Mouse (Mus musculus): ENCODE measurements around the gene Zfp169. TPM values are rescaled to one million over a fixed set of nuclear protein-coding genes. Genes with fewer than 3 reads are reported as not detected.

Zfp169 gene
- polyA plus RNA-seq (2012; rRNA removed): 37.2 and 42.5 TPM in 2 replicates

DNA sequence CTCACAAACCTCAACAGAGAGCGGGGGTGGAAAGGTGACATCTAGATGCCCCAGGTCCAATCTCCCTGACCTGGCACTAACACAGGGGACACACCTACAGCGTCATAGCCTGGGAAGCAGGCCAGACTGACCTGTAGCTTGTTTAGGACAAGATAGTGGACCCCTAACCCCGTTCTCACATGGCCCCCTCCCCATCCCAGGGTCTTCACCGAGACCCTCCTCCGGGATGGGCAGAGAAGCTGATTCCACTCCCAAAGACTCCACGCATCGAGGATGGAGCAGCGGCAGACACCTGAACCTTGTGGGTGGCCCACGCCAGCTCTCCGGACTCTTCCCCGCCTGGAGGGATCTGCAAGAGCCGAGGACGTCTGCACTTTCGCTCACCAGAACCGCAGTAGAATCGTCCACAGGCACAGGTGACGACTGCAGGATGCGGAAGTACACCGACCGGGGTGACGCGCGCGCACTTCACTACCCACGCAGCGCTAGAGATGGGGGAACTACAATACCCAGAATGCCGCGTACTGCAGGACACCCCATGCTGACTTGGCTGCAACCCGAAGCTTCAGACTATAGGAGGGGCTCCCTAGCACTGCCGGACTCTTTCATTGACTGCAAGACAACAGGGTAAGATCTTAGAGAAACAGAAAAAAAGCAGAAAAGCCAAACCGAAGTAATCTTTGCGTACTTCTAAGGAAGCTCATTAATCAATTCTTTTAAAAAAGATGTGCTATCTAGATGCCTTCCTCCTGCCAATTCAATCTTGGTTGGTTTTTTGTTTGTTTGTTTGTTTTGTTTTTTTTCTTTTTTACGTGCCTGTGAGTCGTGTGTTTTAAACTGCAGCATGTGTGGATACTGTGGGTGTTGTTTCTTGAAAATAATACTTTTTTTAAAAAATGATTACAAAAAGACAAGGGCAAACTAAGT, at the start of gene Zfp169, which contains the start of gene A830005F24Rik:
Gene Zfp169, minus strand, starts transcription at position 449 of the 927 bp plus-strand sequence.
Gene A830005F24Rik, plus strand, starts transcription at position 568 of the 927 bp plus-strand sequence.
- TF ChIP-seq POLR2A (IDR thresholded peaks at IDR 0.05; ENCODE audit: control insufficient read depth, extremely low read depth, insufficient read depth, low read length, poor library complexity) (peak; percentile 75; the same call in 1 of the 2 replicates), CTCF (IDR thresholded peaks at IDR 0.05; ENCODE audit: borderline replicate concordance, control insufficient read depth, extremely low read depth, insufficient read depth, low read length, poor library complexity) (peak; percentile 34; the same call in 1 of the 2 replicates)
- no peak within 1 kb of the TSS; the same call in 1 of the 2 replicates for H3K27ac ChIP-seq (ENCODE audit: control insufficient read depth, insufficient read depth, low read length)
- peak within 1 kb of the TSS; percentile 63 for H3K4me3 ChIP-seq (ENCODE audit: control insufficient read depth, insufficient read depth, low read length)
- peaks cover 17% of the 10 kb centered on the region for H3K4me1 ChIP-seq (replicated peaks; ENCODE audit: control insufficient read depth, insufficient read depth, low read length)
- no peaks in the 10 kb centered on the region for H3K36me3 ChIP-seq (ENCODE audit: control insufficient read depth, insufficient read depth, low read length)
- no peaks in the 10 kb centered on the region for H3K27me3 ChIP-seq (ENCODE audit: control insufficient read depth, insufficient read depth, low read length)
- WGBS: 1% methylated on average over 34 of the region's 34 CpGs
- DNase-seq: peak; percentile 90

DNA sequence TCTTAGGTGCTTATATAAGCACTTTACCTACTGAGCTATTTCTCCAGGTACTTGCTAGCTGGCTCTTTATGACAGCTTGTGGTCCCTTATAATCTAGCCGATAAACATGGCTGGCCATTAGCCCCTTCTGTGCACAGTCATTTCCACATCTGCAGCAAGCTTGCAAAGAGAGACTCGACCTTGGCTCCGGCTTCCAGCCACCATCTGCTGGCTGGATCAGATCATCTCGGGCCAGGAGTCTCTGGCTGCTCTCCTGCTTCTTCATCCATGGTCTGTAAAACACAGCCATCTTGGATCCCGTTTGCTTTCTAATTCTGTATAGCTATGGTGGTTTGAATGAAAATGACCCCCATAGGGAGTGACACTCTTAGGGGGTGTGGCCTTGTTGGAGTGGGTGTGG, 49.1 kb upstream of the Zfp169 start:
- Histone ChIP-seq H3K27ac (ENCODE audit: control insufficient read depth, insufficient read depth, low read length) (no peak overlapping the region), H3K4me3 (ENCODE audit: control insufficient read depth, insufficient read depth, low read length) (no peak overlapping the region), H3K4me1 (replicated peaks; ENCODE audit: control insufficient read depth, insufficient read depth, low read length) (peaks cover 5% of the 10 kb centered on the region), H3K36me3 (ENCODE audit: control insufficient read depth, insufficient read depth, low read length) (no peaks in the 10 kb centered on the region), H3K27me3 (ENCODE audit: control insufficient read depth, insufficient read depth, low read length) (no peaks in the 10 kb centered on the region)
- TF ChIP-seq POLR2A (IDR thresholded peaks at IDR 0.05; ENCODE audit: control insufficient read depth, extremely low read depth, insufficient read depth, low read length, poor library complexity): no peak
- no peak for TF ChIP-seq CTCF (IDR thresholded peaks at IDR 0.05; ENCODE audit: borderline replicate concordance, control insufficient read depth, extremely low read depth, insufficient read depth, low read length, poor library complexity)
- no peak for DNase-seq
- WGBS: 93% methylated on average over 5 of the region's 5 CpGs

DNA sequence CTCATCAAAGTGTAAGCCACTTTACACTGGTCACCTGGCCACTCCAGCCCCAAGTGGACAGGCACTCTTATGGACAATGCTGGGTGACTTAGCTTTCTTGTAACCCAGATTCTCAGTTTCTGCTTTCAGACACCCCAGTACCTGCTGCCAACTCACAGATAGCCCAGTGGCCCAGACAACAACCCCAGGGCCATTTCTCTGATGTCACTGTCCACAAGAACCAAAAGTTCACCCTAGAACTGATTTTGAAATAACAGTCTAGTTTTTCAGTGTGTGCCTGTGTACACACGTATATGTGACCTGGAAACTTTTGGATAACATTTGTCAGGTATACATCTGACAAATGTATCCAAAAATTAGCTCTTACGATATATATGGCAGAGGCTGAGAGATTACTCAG, 48.2 kb upstream of the Zfp169 start:
- TF ChIP-seq POLR2A (IDR thresholded peaks at IDR 0.05; ENCODE audit: control insufficient read depth, extremely low read depth, insufficient read depth, low read length, poor library complexity): no peak
- no peak for TF ChIP-seq CTCF (IDR thresholded peaks at IDR 0.05; ENCODE audit: borderline replicate concordance, control insufficient read depth, extremely low read depth, insufficient read depth, low read length, poor library complexity)
- 94% methylated on average over 2 of the region's 2 CpGs for WGBS

DNA sequence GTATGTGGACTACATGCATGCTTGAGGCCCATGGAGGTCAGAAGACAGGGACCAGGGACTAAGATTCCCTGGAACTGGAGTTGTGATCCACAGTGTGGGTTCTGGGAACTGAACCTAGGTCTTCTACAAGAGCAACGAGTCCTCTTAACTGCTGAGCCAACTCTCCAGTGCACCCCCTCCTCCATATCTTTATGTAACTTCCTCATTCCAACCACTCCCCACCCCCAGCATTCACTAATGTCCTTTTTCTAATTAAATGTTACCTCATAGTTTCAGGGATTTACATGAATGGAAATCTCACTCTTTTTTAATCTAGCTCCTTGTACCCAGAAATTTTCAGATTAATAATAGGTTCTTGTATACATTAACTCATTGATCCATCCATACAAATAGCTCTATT, 42.7 kb upstream of the Zfp169 start:
- Histone ChIP-seq H3K27me3 (ENCODE audit: control insufficient read depth, insufficient read depth, low read length) (no peaks in the 10 kb centered on the region), H3K4me3 (ENCODE audit: control insufficient read depth, insufficient read depth, low read length) (no peak overlapping the region), H3K27ac (ENCODE audit: control insufficient read depth, insufficient read depth, low read length) (no peak overlapping the region), H3K36me3 (ENCODE audit: control insufficient read depth, insufficient read depth, low read length) (no peaks in the 10 kb centered on the region), H3K4me1 (replicated peaks; ENCODE audit: control insufficient read depth, insufficient read depth, low read length) (peaks cover 6% of the 10 kb centered on the region)
- 28% methylated on average over 1 of the region's 1 CpGs for WGBS
- no peak for DNase-seq
- TF ChIP-seq POLR2A (IDR thresholded peaks at IDR 0.05; ENCODE audit: control insufficient read depth, extremely low read depth, insufficient read depth, low read length, poor library complexity): no peak
- TF ChIP-seq CTCF (IDR thresholded peaks at IDR 0.05; ENCODE audit: borderline replicate concordance, control insufficient read depth, extremely low read depth, insufficient read depth, low read length, poor library complexity): no peak

More for the DNA sequence above, 48.2 kb upstream of the Zfp169 start:
- DNase-seq: no peak
- Histone ChIP-seq H3K27me3 (ENCODE audit: control insufficient read depth, insufficient read depth, low read length) (no peaks in the 10 kb centered on the region), H3K27ac (ENCODE audit: control insufficient read depth, insufficient read depth, low read length) (no peak overlapping the region), H3K36me3 (ENCODE audit: control insufficient read depth, insufficient read depth, low read length) (no peaks in the 10 kb centered on the region), H3K4me1 (replicated peaks; ENCODE audit: control insufficient read depth, insufficient read depth, low read length) (peaks cover 5% of the 10 kb centered on the region), H3K4me3 (ENCODE audit: control insufficient read depth, insufficient read depth, low read length) (no peak overlapping the region)

DNA sequence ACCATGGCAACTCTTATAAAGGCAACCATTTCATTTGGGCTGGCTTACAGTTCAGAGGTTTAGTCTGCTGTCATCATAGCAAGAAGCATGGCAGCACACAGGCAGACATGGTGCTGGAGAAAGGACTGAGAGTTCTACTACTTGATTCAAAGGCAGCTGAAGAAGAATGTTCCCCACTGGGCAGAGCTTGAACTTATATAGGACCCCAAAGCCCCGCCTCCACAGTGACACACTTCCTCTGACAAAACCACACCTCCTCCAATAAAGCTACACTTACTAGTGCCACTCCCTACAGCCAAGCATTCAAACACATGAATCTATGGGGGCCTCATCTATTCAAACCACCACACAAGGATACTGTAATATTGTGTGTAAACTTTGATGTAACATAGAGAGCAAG, 41.3 kb upstream of the Zfp169 start:
- no peak overlapping the region for H3K4me3 ChIP-seq (ENCODE audit: control insufficient read depth, insufficient read depth, low read length)
- WGBS: 100% methylated on average over 1 of the region's 1 CpGs
- H3K4me1 ChIP-seq (replicated peaks; ENCODE audit: control insufficient read depth, insufficient read depth, low read length): peaks cover 6% of the 10 kb centered on the region
- no peaks in the 10 kb centered on the region for H3K27me3 ChIP-seq (ENCODE audit: control insufficient read depth, insufficient read depth, low read length)
- no peak for TF ChIP-seq POLR2A (IDR thresholded peaks at IDR 0.05; ENCODE audit: control insufficient read depth, extremely low read depth, insufficient read depth, low read length, poor library complexity)
- no peak for TF ChIP-seq CTCF (IDR thresholded peaks at IDR 0.05; ENCODE audit: borderline replicate concordance, control insufficient read depth, extremely low read depth, insufficient read depth, low read length, poor library complexity)
- no peak for DNase-seq
- H3K36me3 ChIP-seq (ENCODE audit: control insufficient read depth, insufficient read depth, low read length): no peaks in the 10 kb centered on the region
- no peak overlapping the region for H3K27ac ChIP-seq (ENCODE audit: control insufficient read depth, insufficient read depth, low read length)

DNA sequence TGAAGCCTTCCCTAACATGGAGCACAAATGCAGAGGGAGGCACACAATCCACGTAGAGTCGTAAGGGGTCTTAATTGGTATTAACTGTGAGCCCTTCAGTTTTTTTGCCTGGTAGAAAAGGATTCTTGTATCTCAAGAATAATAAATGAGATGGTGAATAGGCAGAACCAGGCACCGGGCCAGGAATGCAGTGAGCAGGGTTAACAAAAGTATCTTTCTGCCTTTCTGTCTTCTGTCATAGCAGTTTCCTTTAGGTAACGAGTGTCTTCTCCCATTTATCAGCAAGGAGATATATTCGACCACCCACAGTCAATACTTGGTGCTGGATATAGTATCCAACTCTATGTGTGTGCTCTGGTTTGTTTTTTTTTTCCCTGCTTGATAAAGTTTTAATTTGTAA, 40.3 kb upstream of the Zfp169 start:
- TF ChIP-seq CTCF (IDR thresholded peaks at IDR 0.05; ENCODE audit: borderline replicate concordance, control insufficient read depth, extremely low read depth, insufficient read depth, low read length, poor library complexity) (no peak), POLR2A (IDR thresholded peaks at IDR 0.05; ENCODE audit: control insufficient read depth, extremely low read depth, insufficient read depth, low read length, poor library complexity) (no peak)
- Histone ChIP-seq H3K27ac (ENCODE audit: control insufficient read depth, insufficient read depth, low read length) (no peak overlapping the region), H3K4me1 (replicated peaks; ENCODE audit: control insufficient read depth, insufficient read depth, low read length) (peaks cover 6% of the 10 kb centered on the region), H3K27me3 (ENCODE audit: control insufficient read depth, insufficient read depth, low read length) (no peaks in the 10 kb centered on the region), H3K36me3 (ENCODE audit: control insufficient read depth, insufficient read depth, low read length) (no peaks in the 10 kb centered on the region), H3K4me3 (ENCODE audit: control insufficient read depth, insufficient read depth, low read length) (no peak overlapping the region)
- no peak for DNase-seq
- WGBS: 96% methylated on average over 5 of the region's 5 CpGs

All from thymus, adult 2 months (tissue).